Mouse (Mus musculus): Measurements from ENCODE around the gene Cd22. TPM values are rescaled to one million over a fixed set of nuclear protein-coding genes. Genes with fewer than 3 reads are reported as not detected.

Gene Cd22
- total and polyA plus RNA-seq, 3 experiments = 42.3 to 180 (median 90.6) TPM

DNA sequence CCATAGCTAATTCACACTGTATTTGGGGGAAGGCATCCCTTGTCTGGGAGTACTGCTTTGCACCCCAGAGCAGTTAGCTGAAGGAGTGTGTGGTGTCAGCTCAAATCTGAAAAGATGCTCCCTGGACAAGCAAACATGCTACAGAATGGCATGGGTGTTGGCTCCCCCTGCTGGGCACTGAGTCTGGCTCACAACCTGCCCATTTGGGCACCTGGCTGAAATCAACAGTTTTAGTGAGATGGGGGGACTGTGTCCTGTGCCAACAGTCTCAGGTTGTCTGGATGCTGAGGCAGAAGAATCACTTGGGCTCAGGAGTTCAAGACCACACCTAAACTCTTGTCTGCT lies 20.9 kb downstream of the Cd22 start (continued):
- TF ChIP-seq JUN (IDR thresholded peaks at IDR 0.05; ENCODE audit: insufficient read depth, low read depth, low read length) (no peak), HCFC1 (IDR thresholded peaks at IDR 0.05; ENCODE audit: low read depth, low read length) (peak; percentile 10; the same call in 1 of the 2 replicates), MXI1 (IDR thresholded peaks at IDR 0.05; ENCODE audit: low read depth, low read length) (peak; percentile 53; the same call in 1 of the 2 replicates), CHD2 (IDR thresholded peaks at IDR 0.05; ENCODE audit: low read length) (no peak), POLR2A (IDR thresholded peaks at IDR 0.05; ENCODE audit: low read depth, low read length) (no peak), ZMIZ1 (IDR thresholded peaks at IDR 0.05; ENCODE audit: low read depth, low read length) (no peak; the same call in 1 of the 2 replicates), ETS1 (conservative IDR thresholded peaks at IDR 0.05; ENCODE audit: low read depth, low read length) (no peak), EP300 (IDR thresholded peaks at IDR 0.05; ENCODE audit: low read length) (no peak), E2F4 (IDR thresholded peaks at IDR 0.05; ENCODE audit: insufficient replicate concordance, low read depth, low read length) (no peak), ELF1 (IDR thresholded peaks at IDR 0.05; ENCODE audit: low read depth, low read length) (no peak), CHD1 (IDR thresholded peaks at IDR 0.05; ENCODE audit: low read depth, low read length) (no peak), NELFE (IDR thresholded peaks at IDR 0.05; ENCODE audit: low read depth, low read length) (peak; percentile 40; the same call in 1 of the 2 replicates), PAX5 (IDR thresholded peaks at IDR 0.05; ENCODE audit: low read length) (no peak)

DNA sequence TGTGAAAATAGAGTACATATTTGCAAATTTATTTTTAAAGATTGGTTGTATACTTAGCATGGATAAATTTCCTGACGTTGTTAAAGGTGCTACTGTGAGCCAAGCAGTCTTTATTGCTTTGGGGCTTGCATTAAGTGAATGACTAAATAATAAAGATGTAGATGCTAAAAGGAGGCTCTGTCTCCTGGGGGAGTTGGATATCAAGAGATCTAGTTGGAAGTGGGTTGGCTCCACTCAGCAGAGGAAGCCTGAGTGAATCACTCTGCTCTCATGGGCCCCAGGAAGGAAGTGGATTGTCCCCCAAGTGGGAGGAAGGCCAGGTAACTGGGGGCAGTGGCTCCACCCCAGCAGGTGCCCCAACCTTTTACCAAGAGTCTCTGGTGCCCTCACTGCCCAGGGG lies 22.4 kb downstream of the Cd22 start:
- Histone ChIP-seq H3K79me2 (replicated peaks; ENCODE audit: control insufficient read depth, extremely low read depth, insufficient read depth, poor library complexity, severe bottlenecking) (no peaks in the 10 kb centered on the region), H3K36me3 (replicated peaks in 1 of 2; ENCODE audit: control insufficient read depth in 1 of 2, insufficient read depth in 1 of 2, low read length in 1 of 2) (peaks cover 0 to 24% of the 10 kb centered on the region in 2 experiments), H3K9ac (ENCODE audit: insufficient read depth, low read depth) (no peak overlapping the region), H3K4me2 (ENCODE audit: insufficient read depth, low read depth, poor library complexity, severe bottlenecking) (no peak overlapping the region), H3K27me3 (replicated peaks) (no peaks in the 10 kb centered on the region), H3K27ac (ENCODE audit: insufficient read depth, low read depth) (no peak overlapping the region), H3K4me3 (replicated peaks in 1 of 3; ENCODE audit: low read depth in 2 of 3, low read length in 2 of 3, poor library complexity in 1 of 3) (no peak overlapping the region), H3K4me1 (ENCODE audit: control insufficient read depth in 1 of 2, insufficient read depth in 2 of 2) (peaks cover 8 to 42% of the 10 kb centered on the region in 2 experiments), H3K9me3 (replicated peaks; ENCODE audit: low read length) (no peaks in the 10 kb centered on the region)
- in situ Hi-C loops (cut with MboI; ENCODE audit: low pct_ligation_motif_present, low pct_unique_long_range_greater_than_20kb, low sequenced_read_pairs) = no loop called here
- no peak for TF ChIP-seq ZKSCAN1 (IDR thresholded peaks at IDR 0.05; ENCODE audit: borderline replicate concordance, low read depth, low read length)
- DNase-seq (ENCODE audit: extremely low read depth) = no peak
- dilution Hi-C loops (cut with MboI; ENCODE audit: extremely low pct_ligation_motif_present, extremely low pct_unique_long_range_greater_than_20kb, low sequenced_read_pairs) = no loop called here

DNA sequence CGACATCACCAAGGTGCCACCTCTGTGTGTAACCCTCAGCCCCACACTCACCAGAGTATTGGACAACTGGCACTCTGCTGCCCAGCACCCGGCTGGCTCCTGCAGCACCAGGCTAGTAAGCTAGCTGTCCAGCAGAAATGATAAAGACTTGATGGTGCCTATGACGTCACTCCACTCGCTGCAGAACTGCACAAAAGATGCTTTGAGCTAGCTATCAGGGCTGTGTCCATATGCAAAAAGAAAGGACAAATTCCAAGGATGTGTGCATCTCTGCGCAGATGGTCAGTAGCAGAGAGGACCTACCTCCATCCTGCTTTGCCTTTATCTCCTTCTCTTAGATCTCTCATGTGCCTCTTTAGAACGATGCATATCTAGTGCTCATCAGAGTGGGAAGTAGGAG lies 24.1 kb downstream of the Cd22 start, which contains the start of gene Ffar3:
TSS of gene Ffar3 (minus strand) at position 101 of the 400 bp plus-strand sequence.
- in situ Hi-C loops (cut with MboI; ENCODE audit: low pct_ligation_motif_present, low pct_unique_long_range_greater_than_20kb, low sequenced_read_pairs) = no loop called here
- Histone ChIP-seq H3K4me3 (replicated peaks in 1 of 3; ENCODE audit: low read depth in 2 of 3, low read length in 2 of 3, poor library complexity in 1 of 3) (no peak within 1 kb of the TSS), H3K27ac (ENCODE audit: insufficient read depth, low read depth) (no peak within 1 kb of the TSS)

More for the DNA sequence above, 24.1 kb downstream of the Cd22 start, which contains the start of gene Ffar3:
- Histone ChIP-seq H3K79me2 (replicated peaks; ENCODE audit: control insufficient read depth, extremely low read depth, insufficient read depth, poor library complexity, severe bottlenecking) (no peaks in the 10 kb centered on the region), H3K9me3 (replicated peaks; ENCODE audit: low read length) (no peaks in the 10 kb centered on the region), H3K9ac (ENCODE audit: insufficient read depth, low read depth) (no peak within 1 kb of the TSS), H3K4me2 (ENCODE audit: insufficient read depth, low read depth, poor library complexity, severe bottlenecking) (no peak within 1 kb of the TSS), H3K4me1 (ENCODE audit: control insufficient read depth in 1 of 2, insufficient read depth in 2 of 2) (peaks cover 15 to 47% of the 10 kb centered on the region in 2 experiments), H3K36me3 (replicated peaks in 1 of 2; ENCODE audit: control insufficient read depth in 1 of 2, insufficient read depth in 1 of 2, low read length in 1 of 2) (peaks cover 0 to 11% of the 10 kb centered on the region in 2 experiments), H3K27me3 (replicated peaks) (no peaks in the 10 kb centered on the region)
- no peak for DNase-seq (ENCODE audit: extremely low read depth)
- TF ChIP-seq RCOR1 (conservative IDR thresholded peaks at IDR 0.05; ENCODE audit: low read depth, low read length) (no peak), BHLHE40 (IDR thresholded peaks at IDR 0.05; ENCODE audit: low read depth, low read length) (no peak), EP300 (IDR thresholded peaks at IDR 0.05; ENCODE audit: low read length) (no peak), ZKSCAN1 (IDR thresholded peaks at IDR 0.05; ENCODE audit: borderline replicate concordance, low read depth, low read length) (no peak), PAX5 (IDR thresholded peaks at IDR 0.05; ENCODE audit: low read length) (no peak), ETS1 (conservative IDR thresholded peaks at IDR 0.05; ENCODE audit: low read depth, low read length) (no peak), NRF1 (IDR thresholded peaks at IDR 0.05; ENCODE audit: low read depth, low read length) (no peak), ZNF384 (IDR thresholded peaks at IDR 0.05; ENCODE audit: low read depth, low read length) (no peak), POLR2AphosphoS2 (IDR thresholded peaks at IDR 0.05; ENCODE audit: low read depth, low read length) (no peak), CTCF (conservative IDR thresholded peaks at IDR 0.05 in 1 of 2, IDR thresholded peaks at IDR 0.05 in 1 of 2; ENCODE audit: low read depth in 2 of 2, low read length in 2 of 2) (no peak), ELF1 (IDR thresholded peaks at IDR 0.05; ENCODE audit: low read depth, low read length) (no peak), SIN3A (IDR thresholded peaks at IDR 0.05; ENCODE audit: low read length) (no peak)
- dilution Hi-C loops (cut with MboI; ENCODE audit: extremely low pct_ligation_motif_present, extremely low pct_unique_long_range_greater_than_20kb, low sequenced_read_pairs) = no loop called here

All from CH12.LX (cell line).